Mouse (Mus musculus): ENCODE data around the gene Spen.

DNA sequence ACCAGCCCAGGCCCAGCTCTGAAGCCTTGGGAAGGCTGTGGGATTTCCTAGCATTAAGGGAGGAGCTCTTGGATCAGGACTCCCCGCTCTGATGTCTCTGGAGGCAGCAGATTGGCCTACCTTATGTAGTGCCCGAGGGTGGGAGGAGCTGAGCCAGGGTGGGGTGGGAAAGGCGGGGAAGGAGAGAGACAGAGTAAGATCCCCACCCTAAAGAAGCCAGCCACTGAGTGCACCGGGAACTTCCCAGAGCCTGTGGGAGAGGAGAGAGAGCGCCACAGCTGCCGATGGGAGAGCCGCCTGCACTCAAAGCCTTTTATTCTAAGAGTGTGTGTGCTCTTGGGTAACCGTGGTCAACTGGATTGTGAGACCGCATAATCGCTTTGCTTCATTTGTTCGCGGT, 77.3 kb downstream of the Spen start:
- TF ChIP-seq POLR2A (IDR thresholded peaks at IDR 0.05; ENCODE audit: borderline replicate concordance, low read depth, low read length) (no peak), CTCF (IDR thresholded peaks at IDR 0.05; ENCODE audit: low read depth, low read length) (no peak)
